Mouse (Mus musculus) forebrain, postnatal 0 days (tissue): Measurements from ENCODE around the gene BC029722. TPM values are rescaled to one million over a fixed set of nuclear protein-coding genes. Genes with fewer than 3 reads are reported as not detected.

Source experiments
- ATAC-seq: fragments of 200-750 bp; cut with Nextera tagmentation; 2 replicates; pipeline ENCODE4 v1.8.0; 2017; ENCODE audit warnings: mild to moderate bottlenecking, moderate library complexity
- DNase-seq: peaks from one replicate; pipeline ENCODE4 v3.0.0-alpha.2; 2015
- H3K27ac ChIP-seq: fragments of 300-500 bp; sonication (generic); 2 replicates; pipeline ENCODE4 v1.5.1; 2014; ENCODE audit warnings: low read depth, mild to moderate bottlenecking, antibody characterized with exemption, low read length, moderate library complexity, mixed read lengths
- H3K27me3 ChIP-seq: fragments of 300-500 bp; sonication (generic); 2 replicates; pipeline ENCODE4 v1.6.1; 2014; ENCODE audit warnings: mild to moderate bottlenecking, low read length, mixed read lengths; ENCODE audit not compliant: insufficient read depth
- H3K36me3 ChIP-seq: fragments of 300-500 bp; sonication (generic); 2 replicates; pipeline ENCODE4 v1.6.1; 2014; ENCODE audit warnings: mild to moderate bottlenecking, moderate library complexity; ENCODE audit not compliant: insufficient read depth
- H3K4me1 ChIP-seq: fragments of 300-500 bp; sonication (generic); 2 replicates; pipeline ENCODE4 v1.6.1; 2014; ENCODE audit warnings: antibody characterized with exemption; ENCODE audit not compliant: insufficient read depth
- H3K4me2 ChIP-seq: fragments of 300-500 bp; sonication (generic); 2 replicates; pipeline ENCODE4 v1.6.1; 2014; ENCODE audit warnings: low read depth, mild to moderate bottlenecking, moderate library complexity
- H3K4me3 ChIP-seq: fragments of 300-500 bp; sonication (generic); 2 replicates; pipeline ENCODE4 v1.5.1; 2014; ENCODE audit warnings: low read depth, low read length, mixed read lengths
- H3K9ac ChIP-seq: fragments of 300-500 bp; sonication (generic); 2 replicates; pipeline ENCODE4 v1.6.1; 2014; ENCODE audit warnings: mild to moderate bottlenecking
- H3K9me3 ChIP-seq: fragments of 300-500 bp; sonication (generic); 2 replicates; pipeline ENCODE4 v1.6.1; 2016; ENCODE audit warnings: low read length
- CTCF ChIP-seq: sonication (generic); IDR thresholded peaks from 2 replicates; pipeline ENCODE4 v1.5.1; 2016; ENCODE audit warnings: antibody characterized with exemption, control low read depth, low read depth
- WGBS: fragments of 180-500 bp; shearing (Covaris S2); extraction: QIAGEN DNeasy Blood & Tissue Kit; methylation state at CpG from one replicate; pipeline ENCODE4 v1.1.7; 2014; 5-methylcytosine and 5-hydroxymethylcytosine counted together
- polyA plus RNA-seq: library from polyadenylated mRNA; unstranded; fragments of >200 nt; fragmentation: Nextera tagmentation; extraction: Ambion mirVana; gene quantifications from 2 replicates; pipeline ENCODE4 v1.2.1, GENCODE M21; 2015
- total RNA-seq: library from RNA; depleted of rRNA; stranded (reverse); fragments of >200 nt; gene quantifications from 2 replicates; pipeline ENCODE4 v1.2.3, GENCODE M21; 2014

The BC029722 gene
- total and polyA plus RNA-seq, 2 experiments from 2014 or later = 26.4 to 53.4 TPM

DNA sequence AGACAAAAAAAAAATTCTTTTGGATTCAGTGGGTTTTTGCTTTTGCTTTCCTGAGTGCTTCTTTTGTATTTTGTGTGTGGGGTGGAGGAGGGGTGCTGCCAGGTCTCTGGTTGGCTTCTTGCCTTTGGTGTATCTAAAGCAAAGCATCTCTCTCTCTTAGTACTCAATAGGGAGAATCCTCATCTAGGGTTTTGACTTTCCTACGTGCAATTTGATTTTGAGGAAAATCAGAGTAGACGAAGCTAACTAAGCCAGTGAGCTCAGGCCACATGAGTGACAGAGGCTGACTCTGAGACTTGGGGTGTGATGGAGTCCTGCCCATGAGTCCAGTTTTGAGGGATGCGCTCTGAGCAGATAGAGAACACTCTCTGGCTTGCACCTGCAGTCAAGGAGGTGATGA is 39.7 kb downstream of the BC029722 start:
- H3K4me3 ChIP-seq = no peak overlapping the region
- ATAC-seq (no peak), DNase-seq (no peak)
- no peaks in the 10 kb centered on the region for H3K27me3 ChIP-seq
- TF ChIP-seq CTCF = no peak
- H3K27ac ChIP-seq = no peak overlapping the region
- H3K36me3 ChIP-seq = no peaks in the 10 kb centered on the region
- H3K9ac ChIP-seq = no peak overlapping the region
- H3K4me2 ChIP-seq = no peak overlapping the region
- H3K9me3 ChIP-seq = no peaks in the 10 kb centered on the region
- 74% methylated on average over 3 of the region's 3 CpGs for WGBS
- H3K4me1 ChIP-seq = peaks cover 12% of the 10 kb centered on the region; the same call in 1 of the 2 replicates

GRCm38 (mm10) chr2:155779066-155779465 is 40.2 kb downstream of the BC029722 start:
- Histone ChIP-seq H3K9me3 (no peaks in the 10 kb centered on the region), H3K36me3 (no peaks in the 10 kb centered on the region), H3K4me2 (no peak overlapping the region), H3K4me1 (peaks cover 12% of the 10 kb centered on the region; the same call in 1 of the 2 replicates), H3K9ac (no peak overlapping the region), H3K4me3 (no peak overlapping the region), H3K27ac (no peak overlapping the region), H3K27me3 (no peaks in the 10 kb centered on the region)
- DNase-seq = no peak
- 40% methylated on average over 7 of the region's 7 CpGs for WGBS
- no peak for TF ChIP-seq CTCF
- 0 out of 2 replicates have a peak, but pooled peaks have one; percentile 8 for ATAC-seq

DNA sequence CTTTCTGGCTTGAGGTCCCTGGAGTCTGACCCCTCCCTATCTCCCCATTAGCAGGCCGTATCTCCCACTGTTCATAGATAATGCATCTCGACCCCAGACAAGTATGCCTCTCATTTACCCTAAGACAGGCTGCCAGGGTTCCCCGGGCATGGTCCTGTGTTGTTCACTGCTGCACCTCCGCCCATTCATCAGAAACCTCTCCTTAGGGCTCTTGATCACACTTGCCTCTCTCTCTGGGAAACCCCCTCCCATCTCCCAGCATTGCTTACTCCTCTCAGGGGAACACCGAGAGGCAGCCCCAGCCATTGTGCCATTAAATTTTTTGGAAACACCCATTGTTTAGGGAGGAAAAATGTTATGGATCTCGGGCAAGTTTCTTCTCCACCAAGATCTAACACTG is 41.2 kb downstream of the BC029722 start:
- no peak overlapping the region for H3K9ac ChIP-seq
- H3K4me1 ChIP-seq = peaks cover 12% of the 10 kb centered on the region; the same call in 1 of the 2 replicates
- no peak for DNase-seq
- H3K27ac ChIP-seq = no peak overlapping the region
- 58% methylated on average over 6 of the region's 6 CpGs for WGBS
- TF ChIP-seq CTCF = no peak
- no peak overlapping the region for H3K4me2 ChIP-seq
- ATAC-seq = no peak
- no peaks in the 10 kb centered on the region for H3K9me3 ChIP-seq
- no peak overlapping the region for H3K4me3 ChIP-seq
- peaks cover 4% of the 10 kb centered on the region; the same call in 1 of the 2 replicates for H3K27me3 ChIP-seq
- no peaks in the 10 kb centered on the region for H3K36me3 ChIP-seq

- H3K9me3 ChIP-seq = no peaks in the 10 kb centered on the region
- no peak for DNase-seq
- ATAC-seq = no peak
- H3K27me3 ChIP-seq = peaks cover 4% of the 10 kb centered on the region; the same call in 1 of the 2 replicates
- H3K36me3 ChIP-seq = no peaks in the 10 kb centered on the region
- peaks cover 12% of the 10 kb centered on the region; the same call in 1 of the 2 replicates for H3K4me1 ChIP-seq
- H3K27ac ChIP-seq = no peak overlapping the region
- no peak overlapping the region for H3K4me2 ChIP-seq
- no peak overlapping the region for H3K4me3 ChIP-seq
- H3K9ac ChIP-seq = no peak overlapping the region
- TF ChIP-seq CTCF = no peak
- 77% methylated on average over 4 of the region's 4 CpGs for WGBS
Measured at GRCm38 (mm10) chr2:155777688-155777985, 41.6 kb downstream of the BC029722 start.

- DNase-seq = no peak
- H3K4me1 ChIP-seq = peaks cover 12% of the 10 kb centered on the region; the same call in 1 of the 2 replicates
- ATAC-seq = no peak
- no peak overlapping the region for H3K27ac ChIP-seq
- 62% methylated on average over 10 of the region's 10 CpGs for WGBS
- TF ChIP-seq CTCF = no peak
- H3K4me3 ChIP-seq = no peak overlapping the region
- H3K9ac ChIP-seq = no peak overlapping the region
- peak overlapping the region; percentile 76 for H3K4me2 ChIP-seq
- H3K27me3 ChIP-seq = peaks cover 4% of the 10 kb centered on the region; the same call in 1 of the 2 replicates
- H3K36me3 ChIP-seq = no peaks in the 10 kb centered on the region
- no peaks in the 10 kb centered on the region for H3K9me3 ChIP-seq
Measured at GRCm38 (mm10) chr2:155776824-155777687, 42.2 kb downstream of the BC029722 start.

- DNase-seq = peak; percentile 72
- H3K4me2 ChIP-seq = peak overlapping the region; percentile 76
- peaks cover 4% of the 10 kb centered on the region; the same call in 1 of the 2 replicates for H3K27me3 ChIP-seq
- H3K9ac ChIP-seq = peak overlapping the region; percentile 87
- TF ChIP-seq CTCF = no peak
- 2% methylated on average over 40 of the region's 44 CpGs for WGBS
- H3K9me3 ChIP-seq = no peaks in the 10 kb centered on the region
- peaks cover 12% of the 10 kb centered on the region; the same call in 1 of the 2 replicates for H3K4me1 ChIP-seq
- H3K27ac ChIP-seq = peak overlapping the region; percentile 87
- no peaks in the 10 kb centered on the region for H3K36me3 ChIP-seq
- H3K4me3 ChIP-seq = peak overlapping the region; percentile 74
- ATAC-seq = peak; percentile 87
Measured at GRCm38 (mm10) chr2:155775685-155776263, 43.5 kb downstream of the BC029722 start.
